Mouse (Mus musculus) lung, embryonic 15.5 days (tissue): ENCODE measurements at regions not wholly inside any gene's neighbourhood (a gene's known extent, or its start where the extent isn't known, plus 50 kb on each side); places are given as distances from the start of the nearest gene placed in this dataset.
A peak's percentile ranks its signal among the peaks of the same experiment; 100 is the strongest.

Experiments
- ATAC-seq: fragments of 200-750 bp; cut with Nextera tagmentation; 2 replicates; pipeline ENCODE4 v1.8.0; 2017; ENCODE audit warnings: moderate number of reproducible peaks, borderline replicate concordance; ENCODE audit not compliant: low FRiP score, low TSS enrichment; ENCODE audit errors: extremely low read depth
- H3K27ac ChIP-seq: fragments of 300-500 bp; sonication (generic); 2 replicates; pipeline ENCODE4 v1.5.1; 2015; ENCODE audit warnings: moderate library complexity, mild to moderate bottlenecking, inconsistent platforms
- H3K27me3 ChIP-seq: fragments of 300-500 bp; sonication (generic); 2 replicates; pipeline ENCODE4 v1.6.1; 2015; ENCODE audit warnings: inconsistent platforms
- H3K36me3 ChIP-seq: fragments of 300-500 bp; sonication (generic); 2 replicates; pipeline ENCODE4 v1.6.1; 2015; ENCODE audit warnings: inconsistent platforms
- H3K4me1 ChIP-seq: fragments of 300-500 bp; sonication (generic); 2 replicates; pipeline ENCODE4 v1.6.1; 2015; ENCODE audit warnings: inconsistent platforms
- H3K4me2 ChIP-seq: fragments of 300-500 bp; sonication (generic); 2 replicates; pipeline ENCODE4 v1.6.1; 2015; ENCODE audit warnings: inconsistent platforms, mild to moderate bottlenecking, moderate library complexity
- H3K4me3 ChIP-seq: fragments of 300-500 bp; sonication (generic); 2 replicates; pipeline ENCODE4 v1.5.1; 2015; ENCODE audit warnings: mild to moderate bottlenecking, inconsistent platforms
- H3K9ac ChIP-seq: fragments of 300-500 bp; sonication (generic); 2 replicates; pipeline ENCODE4 v1.6.1; 2015; ENCODE audit warnings: inconsistent platforms
- H3K9me3 ChIP-seq: fragments of 300-500 bp; sonication (generic); 2 replicates; pipeline ENCODE4 v1.6.1; 2016; ENCODE audit warnings: inconsistent platforms
- WGBS: fragments of 180-500 bp; shearing (Covaris S2); methylation state at CpG from one replicate; pipeline ENCODE4 v1.1.7; 2015; 5-methylcytosine and 5-hydroxymethylcytosine counted together

- Histone ChIP-seq H3K27ac (no peak overlapping the region), H3K4me3 (no peak overlapping the region), H3K9me3 (no peaks in the 10 kb centered on the region), H3K4me1 (no peaks in the 10 kb centered on the region), H3K27me3 (no peaks in the 10 kb centered on the region), H3K4me2 (no peak overlapping the region), H3K36me3 (no peaks in the 10 kb centered on the region), H3K9ac (no peak overlapping the region)
- ATAC-seq, result no peak
- WGBS, result 86% methylated on average over 3 of the region's 3 CpGs
Measured at GRCm38 (mm10) chr11:112524983-112525382, 257.0 kb upstream of the Sox9 start.

GRCm38 (mm10) chr11:112542573-112542972, 239.5 kb upstream of the Sox9 start:
- Histone ChIP-seq H3K27ac (no peak overlapping the region), H3K9me3 (no peaks in the 10 kb centered on the region), H3K27me3 (no peaks in the 10 kb centered on the region), H3K36me3 (no peaks in the 10 kb centered on the region), H3K4me2 (no peak overlapping the region), H3K4me1 (no peaks in the 10 kb centered on the region), H3K9ac (no peak overlapping the region), H3K4me3 (no peak overlapping the region)
- no peak for ATAC-seq
- 43% methylated on average over 6 of the region's 6 CpGs for WGBS

- Histone ChIP-seq H3K27me3 (no peaks in the 10 kb centered on the region), H3K27ac (no peak overlapping the region), H3K4me1 (no peaks in the 10 kb centered on the region), H3K4me2 (no peak overlapping the region), H3K4me3 (no peak overlapping the region), H3K36me3 (no peaks in the 10 kb centered on the region), H3K9me3 (no peaks in the 10 kb centered on the region), H3K9ac (no peak overlapping the region)
- peak; percentile 35; the same call in 1 of the 2 replicates for ATAC-seq
- WGBS, result 55% methylated on average over 6 of the region's 6 CpGs
Measured at GRCm38 (mm10) chr11:112543473-112543872, 238.6 kb upstream of the Sox9 start.

DNA sequence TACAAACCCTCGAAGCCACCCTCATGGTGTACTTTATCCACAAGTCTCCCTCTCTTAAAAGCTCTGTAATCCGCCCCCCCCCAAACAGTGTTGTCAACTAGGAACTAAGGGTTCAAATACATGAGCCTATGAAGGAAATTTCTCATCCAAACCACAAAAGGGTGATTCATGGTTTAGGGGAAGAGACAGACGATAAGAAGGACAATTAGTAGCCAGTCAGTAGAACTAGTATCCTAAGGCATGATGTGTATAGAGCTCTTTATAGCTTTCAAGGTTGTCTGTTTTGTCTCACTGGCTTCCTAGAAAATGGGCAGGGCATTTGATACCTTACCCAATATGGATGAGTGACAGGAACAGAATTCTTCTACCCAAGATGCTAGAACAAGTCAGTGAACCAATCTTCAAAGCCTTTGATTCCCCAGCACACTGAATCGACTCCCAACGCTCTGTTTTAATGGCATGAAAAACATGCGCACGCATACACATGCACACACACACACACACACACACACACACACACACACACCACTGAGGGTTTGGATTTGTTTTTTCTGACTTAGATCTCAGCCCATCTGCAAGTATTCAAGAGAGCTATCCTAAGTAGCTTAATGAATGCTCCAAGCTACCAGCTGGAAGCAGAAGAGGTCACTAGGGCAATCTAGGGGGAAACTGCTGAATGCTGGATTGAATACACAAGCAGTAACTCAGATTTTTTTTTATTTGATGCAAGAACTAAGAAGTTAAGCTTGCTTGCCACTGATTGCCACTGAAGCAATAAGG, 236.6 kb upstream of the Sox9 start:
- H3K4me2 ChIP-seq, result no peak overlapping the region
- no peak overlapping the region for H3K9ac ChIP-seq
- no peak overlapping the region for H3K4me3 ChIP-seq
- WGBS, result 74% methylated on average over 7 of the region's 7 CpGs
- H3K36me3 ChIP-seq, result no peaks in the 10 kb centered on the region
- ATAC-seq, result no peak
- no peaks in the 10 kb centered on the region for H3K4me1 ChIP-seq
- no peak overlapping the region for H3K27ac ChIP-seq
- H3K9me3 ChIP-seq, result no peaks in the 10 kb centered on the region
- H3K27me3 ChIP-seq, result no peaks in the 10 kb centered on the region

DNA sequence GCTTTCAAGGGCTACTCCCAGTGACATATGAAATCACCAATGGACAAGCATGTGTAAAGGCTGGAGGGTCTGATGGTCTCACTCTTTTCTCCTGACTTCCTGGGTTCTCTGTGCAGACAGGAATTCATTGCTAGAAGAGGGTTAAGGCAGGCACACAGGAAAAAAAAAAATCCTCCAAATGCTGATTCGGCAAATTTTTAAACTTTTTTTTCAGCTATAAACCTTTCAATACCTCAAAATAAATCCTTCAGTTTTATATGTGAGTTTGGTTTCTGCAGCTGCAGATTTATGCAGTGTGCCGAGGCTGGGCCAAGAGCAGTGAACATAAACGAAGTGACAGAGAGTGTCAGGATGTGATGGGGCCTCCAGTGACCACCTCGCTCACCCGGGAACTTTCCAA, 235.9 kb upstream of the Sox9 start:
- Histone ChIP-seq H3K4me2 (no peak overlapping the region), H3K27ac (no peak overlapping the region), H3K9me3 (no peaks in the 10 kb centered on the region), H3K4me3 (no peak overlapping the region), H3K27me3 (no peaks in the 10 kb centered on the region), H3K4me1 (no peaks in the 10 kb centered on the region), H3K36me3 (no peaks in the 10 kb centered on the region), H3K9ac (no peak overlapping the region)
- 44% methylated on average over 5 of the region's 5 CpGs for WGBS
- ATAC-seq, result no peak

DNA sequence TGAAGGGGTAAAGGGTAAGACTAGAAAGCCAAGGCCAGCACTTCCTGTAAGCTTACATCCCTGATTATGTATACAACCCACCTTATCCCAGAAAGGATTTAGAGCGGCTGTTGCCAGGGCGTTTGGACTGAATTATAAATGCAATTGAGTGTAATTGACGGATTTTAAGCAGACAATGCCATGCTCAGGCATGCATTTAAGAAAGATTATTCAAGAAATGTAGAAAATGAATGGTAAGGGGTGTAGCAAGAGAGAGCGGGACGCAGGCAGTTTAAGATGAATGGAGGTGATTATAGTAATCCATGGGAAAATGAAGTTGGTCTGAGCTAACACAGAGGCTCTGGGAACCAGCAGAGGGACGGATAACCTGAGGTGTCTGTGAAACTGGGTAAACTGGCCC, 229.2 kb upstream of the Sox9 start:
- Histone ChIP-seq H3K4me3 (no peak overlapping the region), H3K4me2 (no peak overlapping the region), H3K4me1 (no peaks in the 10 kb centered on the region), H3K27me3 (no peaks in the 10 kb centered on the region), H3K36me3 (no peaks in the 10 kb centered on the region), H3K27ac (no peak overlapping the region), H3K9me3 (no peaks in the 10 kb centered on the region), H3K9ac (no peak overlapping the region)
- no peak for ATAC-seq
- 71% methylated on average over 6 of the region's 6 CpGs for WGBS

- Histone ChIP-seq H3K9me3 (no peaks in the 10 kb centered on the region), H3K4me1 (no peaks in the 10 kb centered on the region), H3K9ac (no peak overlapping the region), H3K27me3 (no peaks in the 10 kb centered on the region), H3K4me3 (no peak overlapping the region), H3K36me3 (no peaks in the 10 kb centered on the region), H3K27ac (no peak overlapping the region), H3K4me2 (no peak overlapping the region)
- 83% methylated on average over 9 of the region's 9 CpGs for WGBS
- no peak for ATAC-seq
Measured at GRCm38 (mm10) chr11:112563027-112563426, 219.0 kb upstream of the Sox9 start.

DNA sequence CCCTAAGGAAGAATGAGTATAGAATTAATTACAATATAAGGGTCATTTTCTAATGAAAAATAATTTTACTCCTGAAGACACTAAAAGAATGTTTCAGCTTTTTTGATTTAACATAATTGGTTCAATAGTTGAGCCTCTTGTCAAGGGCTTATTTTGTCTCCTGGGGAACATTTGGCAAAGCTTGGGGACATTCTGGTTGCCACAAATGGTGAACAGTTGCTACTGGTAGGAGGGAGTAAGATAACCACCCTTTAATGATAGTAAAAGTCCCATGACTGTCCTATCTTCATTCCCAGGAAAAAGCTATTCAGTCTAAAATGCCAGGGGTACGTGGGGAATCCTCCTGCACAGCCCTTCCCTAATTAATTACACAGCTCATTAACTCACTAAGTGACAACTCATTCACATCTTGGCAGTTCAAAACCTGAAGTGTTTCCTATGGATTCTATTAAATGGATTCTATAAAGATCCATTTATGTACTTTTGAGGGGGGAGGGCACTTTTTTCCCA, 217.3 kb upstream of the Sox9 start:
- H3K4me3 ChIP-seq, result no peak overlapping the region
- ATAC-seq, result no peak
- no peak overlapping the region for H3K27ac ChIP-seq
- H3K9ac ChIP-seq, result no peak overlapping the region
- H3K36me3 ChIP-seq, result no peaks in the 10 kb centered on the region
- no peaks in the 10 kb centered on the region for H3K9me3 ChIP-seq
- no peak overlapping the region for H3K4me2 ChIP-seq
- 47% methylated on average over 1 of the region's 1 CpGs for WGBS
- no peaks in the 10 kb centered on the region for H3K4me1 ChIP-seq
- H3K27me3 ChIP-seq, result no peaks in the 10 kb centered on the region

DNA sequence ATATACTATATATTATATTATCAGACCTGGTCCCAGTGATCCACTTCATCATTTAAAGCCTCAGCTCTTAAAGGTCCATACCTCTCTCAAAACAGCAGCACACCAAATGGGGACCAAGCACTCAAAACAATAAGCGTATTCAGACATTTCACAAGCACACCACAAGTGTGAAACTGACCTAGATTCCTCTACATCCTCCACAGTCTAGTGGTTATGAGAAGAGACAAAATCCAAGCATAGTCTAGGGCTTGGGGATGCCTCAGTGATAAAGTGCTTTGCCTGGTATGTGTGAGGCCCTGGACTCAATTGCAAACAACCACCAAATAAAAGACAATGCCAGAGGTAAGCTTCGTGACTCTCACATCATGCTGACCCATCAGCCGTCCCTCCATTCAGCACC, 216.0 kb upstream of the Sox9 start:
- no peaks in the 10 kb centered on the region for H3K27me3 ChIP-seq
- no peak overlapping the region for H3K27ac ChIP-seq
- no peak for ATAC-seq
- H3K4me2 ChIP-seq, result no peak overlapping the region
- H3K9ac ChIP-seq, result no peak overlapping the region
- WGBS, result 87% methylated on average over 3 of the region's 3 CpGs
- no peaks in the 10 kb centered on the region for H3K9me3 ChIP-seq
- no peaks in the 10 kb centered on the region for H3K4me1 ChIP-seq
- H3K36me3 ChIP-seq, result no peaks in the 10 kb centered on the region
- H3K4me3 ChIP-seq, result no peak overlapping the region

DNA sequence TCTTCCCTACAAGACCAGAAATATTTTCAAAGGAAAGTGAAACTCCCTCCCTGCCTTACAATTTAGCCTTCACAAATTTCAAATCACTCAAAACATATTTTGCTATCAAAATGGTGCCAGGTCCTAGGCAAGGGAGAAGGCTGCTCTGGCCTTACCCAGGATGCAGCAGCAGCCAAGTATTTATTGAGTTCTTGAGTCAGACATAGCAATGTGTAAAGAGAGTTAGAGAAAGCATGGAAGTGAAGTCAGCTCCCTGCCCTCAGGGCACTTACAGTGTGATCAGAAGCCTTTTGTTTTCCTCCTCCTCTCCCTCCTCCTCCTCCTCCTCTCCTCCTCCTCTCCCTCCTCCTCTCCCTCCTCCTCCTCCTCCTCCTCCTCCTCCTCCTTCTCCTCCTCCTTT, 194.6 kb upstream of the Sox9 start:
- no peak for ATAC-seq
- Histone ChIP-seq H3K27me3 (no peaks in the 10 kb centered on the region), H3K36me3 (no peaks in the 10 kb centered on the region), H3K9me3 (no peaks in the 10 kb centered on the region), H3K4me3 (no peak overlapping the region), H3K9ac (no peak overlapping the region), H3K4me2 (no peak overlapping the region), H3K4me1 (no peaks in the 10 kb centered on the region), H3K27ac (no peak overlapping the region)

- Histone ChIP-seq H3K4me3 (no peak overlapping the region), H3K4me1 (no peaks in the 10 kb centered on the region), H3K27ac (0 out of 2 replicates have a peak overlapping the region, but pooled peaks have one; percentile 1), H3K36me3 (no peaks in the 10 kb centered on the region), H3K4me2 (no peak overlapping the region; the same call in 1 of the 2 replicates), H3K9me3 (no peaks in the 10 kb centered on the region), H3K9ac (no peak overlapping the region), H3K27me3 (no peaks in the 10 kb centered on the region)
- WGBS, result 53% methylated on average over 11 of the region's 11 CpGs
- 0 out of 2 replicates have a peak, but pooled peaks have one; percentile 14 for ATAC-seq
Measured at GRCm38 (mm10) chr11:112588088-112588487, 193.9 kb upstream of the Sox9 start.

- Histone ChIP-seq H3K4me2 (no peak overlapping the region), H3K27me3 (no peaks in the 10 kb centered on the region), H3K9me3 (no peaks in the 10 kb centered on the region), H3K27ac (no peak overlapping the region), H3K9ac (no peak overlapping the region), H3K4me1 (no peaks in the 10 kb centered on the region), H3K4me3 (no peak overlapping the region), H3K36me3 (no peaks in the 10 kb centered on the region)
- 64% methylated on average over 7 of the region's 7 CpGs for WGBS
- ATAC-seq, result no peak
Measured at GRCm38 (mm10) chr11:112590214-112590613, 191.8 kb upstream of the Sox9 start.
